In genomic region chr12:111413300-111413699, GRCm38 (mm10) we compare ENCODE assay signal across 8 mouse cellular contexts. TPM values are rescaled to one million over a fixed set of nuclear protein-coding genes. Genes with fewer than 3 reads are reported as not detected.
DNase-seq lines count a peak whose midpoint lies in the region; ATAC-seq and TF ChIP-seq lines count a peak whose summit lies in the region.

No protein-coding gene starts in this region.

- H3K4me1 ChIP-seq in hindbrain, postnatal 0 days (ENCODE audit: insufficient read depth, low read length), result peaks cover 12% of the 10 kb centered on the region; the same call in 1 of the 2 replicates
- H3K4me1 ChIP-seq in megakaryocyte, embryonic 14.5 days, result peaks cover 66% of the 10 kb centered on the region

- intact Hi-C loops in gastrocnemius, adult 2 months (cut with DNase I), result loop anchor here (1.0 to 5.0 kb wide), 2 partner anchors 12 to 141 kb away; partner anchors contain the start of gene Amn
- intact Hi-C loops in left cerebral cortex, adult 2 months (cut with DNase I), result loop anchor here (1.0 kb wide), 1 partner anchor 12 kb away; no protein-coding TSS in a partner anchor

- peak overlapping the region; percentile 79 for H3K27ac ChIP-seq in gastrocnemius, adult 2 months
- H3K27ac ChIP-seq in hindbrain, postnatal 0 days, result no peak overlapping the region
- H3K27ac ChIP-seq in left cerebral cortex, adult 2 months, result no peak overlapping the region

- no peak; the same call in 1 of the 2 replicates for TF ChIP-seq CTCF in gastrocnemius, adult 2 months (IDR thresholded peaks at IDR 0.05)
- peak; percentile 97 for TF ChIP-seq CTCF in hindbrain, postnatal 0 days (IDR thresholded peaks at IDR 0.05; ENCODE audit: low read depth)
- TF ChIP-seq CTCF in left cerebral cortex, adult 2 months (IDR thresholded peaks at IDR 0.05), result peak; percentile 100

- peak overlapping the region; percentile 65 for H3K4me3 ChIP-seq in gastrocnemius, adult 2 months
- peak overlapping the region; percentile 17 for H3K4me3 ChIP-seq in hindbrain, postnatal 0 days (ENCODE audit: low read length)
- peak overlapping the region; percentile 29 for H3K4me3 ChIP-seq in left cerebral cortex, adult 2 months
- peak overlapping the region; percentile 84 for H3K4me3 ChIP-seq in megakaryocyte, embryonic 14.5 days (replicated peaks)

- peak; percentile 86 for ATAC-seq in hindbrain, postnatal 0 days

- H3K36me3 ChIP-seq in hindbrain, postnatal 0 days (ENCODE audit: insufficient read depth, low read length), result no peaks in the 10 kb centered on the region
- no peaks in the 10 kb centered on the region for H3K36me3 ChIP-seq in megakaryocyte, embryonic 14.5 days (replicated peaks; ENCODE audit: low read length)

- peak overlapping the region; percentile 48 for H3K4me2 ChIP-seq in hindbrain, postnatal 0 days (ENCODE audit: low read depth, low read length)

- no peaks in the 10 kb centered on the region for H3K27me3 ChIP-seq in hindbrain, postnatal 0 days (ENCODE audit: insufficient read depth, low read length)
- H3K27me3 ChIP-seq in megakaryocyte, embryonic 14.5 days (replicated peaks), result peaks cover 75% of the 10 kb centered on the region

- no peaks in the 10 kb centered on the region for H3K9me3 ChIP-seq in hindbrain, postnatal 0 days (ENCODE audit: low read length)
- H3K9me3 ChIP-seq in megakaryocyte, embryonic 14.5 days, result no peaks in the 10 kb centered on the region

- DNase-seq in T-cell, adult 2 months (ENCODE audit: low spot score), result peak; percentile 45
- peak; percentile 80 to 91 for DNase-seq in cerebellum, postnatal 4 days (ENCODE audit: low spot score in 2 of 2)
- DNase-seq in gastrocnemius, adult 2 months, result peak; percentile 94
- peak; percentile 93 for DNase-seq in hindbrain, postnatal 0 days (ENCODE audit: low spot score)
- peak; percentile 85 to 89 for DNase-seq in left cerebral cortex, adult 2 months (ENCODE audit: extremely low spot score in 1 of 2, low spot score in 2 of 2)
- peak; percentile 91 to 92 for DNase-seq in right cerebral cortex, adult 2 months (ENCODE audit: low spot score in 2 of 2)
- DNase-seq in urinary bladder, postnatal 10 days (ENCODE audit: low spot score), result peak; percentile 78

- peak overlapping the region; percentile 25; the same call in 1 of the 2 replicates for H3K9ac ChIP-seq in hindbrain, postnatal 0 days (replicated peaks; ENCODE audit: low read length)

- WGBS in hindbrain, postnatal 0 days, result 2% methylated on average over 21 of the region's 21 CpGs

RNA-seq across cellular contexts. Expression of gene Exoc3l4, which starts 3.5 kb away (rescaled TPM):
- 1 to 10 TPM in 1 of 2 experiments, under 1 TPM in 1; 0.56 to 1.5 TPM for total RNA-seq in gastrocnemius, adult 2 months (2021)
- total RNA-seq in hindbrain, postnatal 0 days (2014; rRNA removed), result 0.99 and 2.9 TPM in 2 replicates
- 1.7 and 2.3 TPM in 2 replicates for polyA plus RNA-seq in hindbrain, postnatal 0 days (2015; fragmentation: Nextera tagmentation; extraction: Ambion mirVana)
- total RNA-seq in left cerebral cortex, adult 2 months (2021), result under 1 TPM; 0.54 to 0.96 TPM
- polyA plus RNA-seq in megakaryocyte, embryonic 14.5 days (2012; ENCODE audit: insufficient read depth, low replicate concordance), result 38.6 and 61.4 TPM in 2 replicates

RNA-seq across cellular contexts. Expression of gene Lbhd2, which starts 6.7 kb away (rescaled TPM):
- total RNA-seq in gastrocnemius, adult 2 months (2021), result not detected
- 4.3 and 11.8 TPM in 2 replicates for total RNA-seq in hindbrain, postnatal 0 days (2014; rRNA removed)
- polyA plus RNA-seq in hindbrain, postnatal 0 days (2015; fragmentation: Nextera tagmentation; extraction: Ambion mirVana), result 6.0 and 7.8 TPM in 2 replicates
- 1 to 10 TPM; 1.3 to 2.8 TPM for total RNA-seq in left cerebral cortex, adult 2 months (2021)
- not detected in 2 replicates for polyA plus RNA-seq in megakaryocyte, embryonic 14.5 days (2012; ENCODE audit: insufficient read depth, low replicate concordance)

RNA-seq across cellular contexts. Expression of gene Tnfaip2, which starts 29.0 kb away (rescaled TPM):
- 10 to 100 TPM; 29.1 to 54.8 TPM for total RNA-seq in gastrocnemius, adult 2 months (2021)
- total RNA-seq in hindbrain, postnatal 0 days (2014; rRNA removed), result 0.14 and 1.4 TPM in 2 replicates
- 0.99 and 1.7 TPM in 2 replicates for polyA plus RNA-seq in hindbrain, postnatal 0 days (2015; fragmentation: Nextera tagmentation; extraction: Ambion mirVana)
- total RNA-seq in left cerebral cortex, adult 2 months (2021), result under 1 TPM; 0.82 to 0.84 TPM
- 1.1 and 11.3 TPM in 2 replicates for polyA plus RNA-seq in megakaryocyte, embryonic 14.5 days (2012; ENCODE audit: insufficient read depth, low replicate concordance)

RNA-seq across cellular contexts. Expression of gene Cdc42bpb, which starts 35.8 kb away (rescaled TPM):
- total RNA-seq in gastrocnemius, adult 2 months (2021), result 10 to 100 TPM; 16.3 to 24.3 TPM
- 229 and 236 TPM in 2 replicates for total RNA-seq in hindbrain, postnatal 0 days (2014; rRNA removed)
- polyA plus RNA-seq in hindbrain, postnatal 0 days (2015; fragmentation: Nextera tagmentation; extraction: Ambion mirVana), result 28.4 and 30.4 TPM in 2 replicates
- 100 to 1,000 TPM; 137 to 142 TPM for total RNA-seq in left cerebral cortex, adult 2 months (2021)
- polyA plus RNA-seq in megakaryocyte, embryonic 14.5 days (2012; ENCODE audit: insufficient read depth, low replicate concordance), result 113 and 131 TPM in 2 replicates

Comparison
In these comparisons a context has a peak if more than half of its experiments do, and no peak if none do; other contexts are left out.
1. H3K4me3 ChIP-seq: peak in every context shown above with its lines; median percentile 84 in megakaryocyte, embryonic 14.5 days; 65 in gastrocnemius, adult 2 months; 29 in left cerebral cortex, adult 2 months; 17 in hindbrain, postnatal 0 days.
2. RNA of gene Tnfaip2, which starts 29.0 kb away (total RNA-seq): 29.1 to 54.8 TPM in gastrocnemius, adult 2 months; 0.14 to 1.4 TPM in hindbrain, postnatal 0 days and 0.82 to 0.84 TPM in left cerebral cortex, adult 2 months; every median in the first group is over 10 times any median in the second.
3. Peak in every context shown above with its lines, with median percentiles within 50 percentile points of each other: DNase-seq.